Mouse (Mus musculus): ENCODE measurements around the gene AU040320.

Gene AU040320

GRCm38 (mm10) chr4:126753268-126754230 is at the start of gene AU040320, which contains the start of gene Ncdn:
TSS of gene AU040320 (plus strand) at chr4:126753544.
TSS of gene Ncdn (minus strand) at chr4:126753438.
- peak; percentile 98 to 99 for DNase-seq (ENCODE audit: low spot score in 2 of 2)

GRCm38 (mm10) chr4:126706630-126707438 is 46.5 kb upstream of the AU040320 start:
- DNase-seq (ENCODE audit: low spot score in 2 of 2), result peak in 1 of 2 experiments; percentile 20

GRCm38 (mm10) chr4:126707439-126707826 is 45.9 kb upstream of the AU040320 start:
- DNase-seq (ENCODE audit: low spot score in 2 of 2), result no peak

DNA sequence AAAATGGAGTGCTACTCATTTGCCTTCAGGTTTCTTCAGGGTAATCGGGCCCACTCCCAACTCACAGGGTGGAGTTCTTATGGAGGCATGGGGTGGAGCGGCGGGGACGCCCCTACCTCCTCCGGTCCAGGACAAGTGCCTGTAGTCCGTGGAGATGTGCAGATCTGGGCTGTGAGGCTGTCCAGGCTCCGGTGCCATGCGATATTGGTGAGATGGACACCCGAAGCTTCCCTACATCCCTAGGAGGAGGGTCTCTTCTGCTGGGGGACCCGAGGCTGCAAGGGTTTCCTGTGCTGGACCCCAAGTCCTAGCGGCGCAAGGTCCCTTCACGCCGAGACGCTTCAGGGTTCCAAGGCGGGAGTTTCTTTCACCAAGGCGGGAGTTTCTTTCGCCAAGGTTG is 21.2 kb upstream of the AU040320 start:
- no peak for DNase-seq (ENCODE audit: low spot score in 2 of 2)

DNA sequence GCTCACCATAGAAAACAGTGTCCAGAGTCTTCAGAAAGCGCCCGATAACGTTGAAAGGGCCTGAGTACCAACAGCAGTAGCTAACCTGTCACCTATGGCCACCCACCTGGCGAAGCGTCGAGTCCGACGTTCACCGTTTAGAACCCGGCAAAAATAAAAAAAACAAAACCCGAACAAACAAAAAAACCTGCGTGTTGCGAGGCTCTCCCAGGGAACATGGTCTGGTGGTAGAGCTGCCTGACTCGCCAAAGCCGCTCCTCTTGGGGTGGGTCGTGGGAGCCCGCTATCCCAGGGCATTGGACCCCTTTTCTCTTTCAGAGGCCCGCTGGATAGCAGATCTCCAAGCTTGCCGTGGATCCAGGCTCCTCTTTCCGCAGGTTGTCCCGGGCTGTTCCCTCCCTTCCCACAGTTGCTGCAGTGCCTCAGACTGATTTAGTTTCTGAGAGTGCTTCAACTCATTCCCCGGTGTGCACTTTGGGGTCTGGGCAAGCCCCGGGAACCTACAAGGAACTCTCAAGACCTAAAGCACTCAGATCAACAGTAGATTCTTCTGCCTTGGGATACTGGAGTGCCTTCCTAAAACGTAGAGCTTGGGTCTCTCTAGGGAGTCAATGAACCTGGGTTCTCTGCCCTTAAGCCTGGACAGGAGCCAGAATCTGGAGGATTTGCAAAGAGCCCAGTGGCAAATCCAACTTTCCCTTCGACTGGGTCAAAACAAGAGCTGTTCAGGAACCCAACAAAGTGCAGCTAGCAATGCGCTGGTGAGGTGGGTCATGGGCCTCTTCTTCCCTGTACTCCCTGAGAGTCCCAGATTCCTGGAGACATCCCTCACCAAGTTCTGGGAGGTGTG is 20.6 kb upstream of the AU040320 start:
- no peak for DNase-seq (ENCODE audit: low spot score in 2 of 2)

GRCm38 (mm10) chr4:126734001-126734603 is 19.2 kb upstream of the AU040320 start:
- DNase-seq (ENCODE audit: low spot score in 2 of 2), result no peak

DNA sequence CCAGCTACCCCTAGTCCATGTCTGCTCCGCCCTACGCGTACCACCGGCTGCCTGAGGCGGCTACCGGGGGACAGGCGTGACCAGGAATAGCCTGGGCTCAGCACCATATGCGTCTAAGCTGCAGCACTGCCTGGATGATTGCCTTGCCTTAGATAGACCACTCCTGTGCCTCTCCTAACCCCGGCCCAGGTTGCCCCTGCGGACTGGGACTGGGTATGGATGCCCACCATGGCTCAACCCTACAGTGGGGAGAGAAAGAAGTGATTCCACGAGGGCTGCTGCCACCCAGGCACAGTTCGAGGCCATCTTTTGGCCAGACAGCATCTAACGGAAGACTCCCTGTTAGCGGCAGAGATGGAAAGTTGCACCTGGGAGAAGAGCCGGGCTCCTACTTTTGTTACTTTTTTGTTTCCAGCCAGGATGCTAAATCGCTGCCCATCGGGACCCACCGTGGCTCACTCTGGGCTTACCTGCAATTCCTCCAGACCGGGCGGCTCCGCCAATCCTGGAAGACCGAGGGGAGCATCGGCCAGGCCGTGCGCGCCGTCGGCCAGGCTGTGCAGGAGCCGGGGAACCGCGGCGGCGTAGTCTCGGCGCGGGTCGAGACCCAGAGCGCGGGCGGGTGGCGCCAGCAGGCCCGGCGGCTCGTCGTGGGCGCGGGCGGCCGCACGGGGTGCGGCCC is 18.5 kb upstream of the AU040320 start:
- DNase-seq (ENCODE audit: low spot score in 2 of 2), result no peak

DNA sequence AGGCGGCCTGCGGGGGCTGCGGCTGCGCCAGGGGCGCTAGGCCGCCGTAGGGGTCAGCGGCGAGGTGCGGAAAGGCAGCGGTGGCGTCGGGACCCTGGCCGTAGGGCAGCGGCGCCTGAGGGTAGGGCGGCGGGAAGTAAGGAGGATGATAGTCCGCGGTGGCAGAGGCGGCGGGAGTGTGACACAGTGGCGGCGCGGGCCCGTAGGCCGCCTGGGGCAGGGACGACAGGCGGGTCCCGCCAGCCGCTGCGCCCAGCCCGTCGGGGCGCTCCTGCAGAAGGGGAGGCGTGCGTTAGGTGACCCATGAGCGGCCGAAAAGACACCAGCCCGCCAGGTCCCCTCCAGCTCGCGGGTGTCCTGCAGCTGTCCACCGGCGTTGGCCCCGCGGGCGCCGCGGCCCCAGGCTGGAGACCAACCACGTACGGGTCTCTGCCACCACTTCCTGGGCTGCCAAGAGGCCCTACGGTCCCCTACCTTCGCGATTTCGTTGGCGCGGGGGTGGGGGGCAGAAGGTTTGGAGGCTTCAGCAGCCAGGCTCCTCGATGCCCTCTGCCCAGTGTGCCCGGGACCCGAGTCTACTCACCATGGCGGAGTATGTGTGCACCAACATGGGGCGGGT is 17.9 kb upstream of the AU040320 start:
- DNase-seq (ENCODE audit: low spot score in 2 of 2), result no peak

- DNase-seq (ENCODE audit: low spot score in 2 of 2), result peak in 1 of 2 experiments; percentile 31
Measured at GRCm38 (mm10) chr4:126736001-126736414, 17.3 kb upstream of the AU040320 start, which contains the start of gene Tfap2e. TSS of gene Tfap2e (minus strand) at chr4:126736240.

DNA sequence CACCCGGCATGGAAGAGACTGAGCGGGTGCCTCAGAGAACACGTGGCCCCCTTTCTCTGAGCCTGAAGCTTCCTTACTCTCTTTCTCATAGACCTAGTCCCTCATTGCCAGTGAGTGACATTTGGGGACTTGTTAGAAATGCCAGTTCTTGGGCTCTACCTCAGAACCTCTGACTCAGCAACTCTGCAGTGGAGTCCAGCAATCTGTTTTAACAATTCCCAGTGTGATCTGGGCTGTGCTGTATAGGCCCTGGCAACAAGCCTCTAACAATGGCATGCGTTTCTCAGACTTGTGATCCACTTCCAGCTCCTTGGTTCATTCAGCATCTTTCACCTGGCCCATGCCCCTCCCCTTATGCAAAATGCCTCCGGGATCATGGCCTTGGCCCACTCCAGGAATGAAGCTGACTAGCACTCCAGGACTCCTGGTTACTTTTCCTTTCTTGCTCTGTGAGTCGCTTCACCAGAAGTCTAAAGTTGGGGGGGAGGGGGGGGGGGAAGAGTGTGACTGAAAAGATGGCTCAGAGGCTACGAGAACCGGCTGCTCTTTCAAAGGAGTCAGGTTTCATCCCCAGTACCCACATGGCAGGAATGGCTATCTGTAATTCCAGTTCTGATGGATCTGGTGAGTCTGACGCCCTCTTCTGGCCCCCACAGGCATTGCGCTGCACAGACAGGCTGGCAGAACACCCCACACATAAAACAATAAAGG is 13.2 kb upstream of the AU040320 start:
- DNase-seq (ENCODE audit: low spot score in 2 of 2), result no peak

GRCm38 (mm10) chr4:126741448-126741847 is 11.9 kb upstream of the AU040320 start:
- DNase-seq (ENCODE audit: low spot score in 2 of 2), result peak; percentile 82 to 84

DNA sequence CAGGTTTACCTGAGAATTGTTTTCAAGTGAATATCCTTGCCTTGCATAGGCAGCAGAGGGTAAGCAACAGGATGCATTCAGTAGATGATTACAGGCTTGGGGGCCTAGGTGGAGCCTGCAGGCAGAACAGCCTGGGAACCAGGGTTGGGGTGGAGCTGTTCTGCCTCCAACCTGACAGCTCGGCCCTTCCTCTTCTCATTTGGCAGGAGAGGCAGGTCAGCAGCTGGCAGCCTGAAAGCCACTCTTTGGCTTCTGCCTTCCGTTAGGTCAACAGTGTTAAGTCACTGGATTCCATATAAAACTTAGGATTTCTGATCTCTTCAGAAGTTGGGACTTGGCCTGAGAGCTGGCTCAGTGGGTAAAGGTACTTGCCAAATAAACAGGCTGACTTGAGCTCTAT is 10.4 kb upstream of the AU040320 start:
- DNase-seq (ENCODE audit: low spot score in 2 of 2), result no peak

DNA sequence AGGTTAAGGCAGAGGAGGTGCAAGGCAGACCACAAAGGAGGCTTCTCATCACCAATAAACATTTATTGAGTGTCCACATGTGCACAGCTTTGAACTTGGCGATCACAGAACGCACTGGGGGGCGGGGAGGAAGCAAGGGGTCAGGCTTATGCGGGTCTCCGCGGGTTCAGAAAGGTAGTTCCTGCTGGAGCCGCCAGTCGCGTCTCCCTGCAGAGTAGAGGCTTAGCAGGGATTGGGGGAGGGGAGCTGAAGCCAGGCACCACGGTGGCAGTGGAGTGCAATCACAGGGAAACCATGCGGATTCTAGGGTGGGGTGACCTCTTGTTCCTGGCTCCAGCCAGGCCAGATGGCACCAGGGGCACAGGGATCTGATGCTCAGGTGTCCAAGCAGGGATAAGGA is 9.6 kb upstream of the AU040320 start:
- no peak for DNase-seq (ENCODE audit: low spot score in 2 of 2)

- no peak for DNase-seq (ENCODE audit: low spot score in 2 of 2)
Measured at GRCm38 (mm10) chr4:126744831-126745230, 8.5 kb upstream of the AU040320 start.

GRCm38 (mm10) chr4:126745506-126746193 is 7.7 kb upstream of the AU040320 start:
- peak in 1 of 2 experiments; percentile 68 for DNase-seq (ENCODE audit: low spot score in 2 of 2)

- DNase-seq (ENCODE audit: low spot score in 2 of 2), result no peak
Measured at GRCm38 (mm10) chr4:126746194-126746840, 7.0 kb upstream of the AU040320 start.

- no peak for DNase-seq (ENCODE audit: low spot score in 2 of 2)
Measured at GRCm38 (mm10) chr4:126748381-126748780, 5.0 kb upstream of the AU040320 start.

DNA sequence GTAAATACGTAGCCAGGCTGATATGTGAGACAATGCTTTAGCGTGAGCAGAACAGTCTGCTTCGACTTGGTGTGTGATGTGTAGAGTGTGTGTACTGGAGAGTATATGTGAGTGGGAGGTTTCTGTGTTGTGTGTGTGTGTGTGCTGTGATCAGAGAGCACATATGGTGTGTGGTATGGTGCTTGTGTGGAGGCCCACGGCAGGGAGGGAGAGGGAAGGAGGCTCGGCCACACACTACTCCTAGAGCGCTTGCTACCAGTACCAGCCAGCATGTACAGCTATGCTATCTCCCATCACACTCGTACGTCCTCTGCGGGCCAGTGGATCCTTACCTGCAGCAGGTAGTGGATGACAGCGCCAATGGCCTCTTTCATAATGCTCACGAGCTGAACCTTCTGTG is 3.8 kb upstream of the AU040320 start:
- DNase-seq (ENCODE audit: low spot score in 2 of 2), result no peak

Measured in cerebellum, postnatal 4 days (tissue).